Mouse (Mus musculus): ENCODE measurements at regions not wholly inside any gene's neighbourhood (a gene's known extent, or its start where the extent isn't known, plus 50 kb on each side); places are given as distances from the start of the nearest gene placed in this dataset.

DNA sequence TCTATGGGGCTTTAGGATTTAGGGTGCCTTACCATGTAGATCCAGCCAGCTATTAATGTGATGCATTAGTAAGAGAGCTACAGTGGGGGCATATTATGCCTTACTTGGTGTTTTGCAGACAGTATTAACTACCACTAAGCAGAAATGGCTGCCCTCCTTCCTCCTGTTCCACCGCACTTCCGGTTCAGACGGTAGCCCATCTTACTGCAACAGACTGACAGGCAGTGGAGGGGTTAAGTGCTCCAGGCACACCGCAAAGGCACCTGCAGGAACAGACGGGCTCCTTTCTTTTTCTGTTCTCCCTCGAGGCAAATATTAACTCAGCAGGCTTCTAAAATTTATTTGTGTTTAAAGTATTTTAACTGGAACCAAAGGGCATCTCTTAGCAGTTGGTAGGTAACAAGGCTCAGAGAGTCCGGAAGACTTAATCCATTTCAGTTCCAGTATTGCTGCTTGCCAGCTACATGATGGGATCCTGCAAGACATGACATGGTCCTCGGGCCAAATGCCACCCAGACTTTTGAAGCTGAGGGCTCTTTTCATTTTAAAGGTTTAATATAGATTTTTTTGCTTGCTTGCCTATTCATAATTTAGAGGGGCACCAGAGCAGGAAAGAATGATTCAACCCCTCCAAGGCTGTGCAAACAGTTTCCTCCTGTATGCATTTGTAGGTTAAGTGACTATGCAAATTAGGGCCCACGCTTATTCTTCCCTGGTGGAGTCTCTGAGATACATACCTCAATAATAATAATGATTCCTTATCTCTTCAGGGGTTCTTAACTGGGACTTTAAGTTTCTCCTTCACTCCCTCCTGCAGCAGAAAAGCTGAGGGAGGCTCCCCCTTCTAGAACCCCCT lies 177.7 kb downstream of the Emp1 start:
- WGBS = 40% methylated on average over 9 of the region's 9 CpGs
- DNase-seq (ENCODE audit: low spot score) = no peak
- Histone ChIP-seq H3K4me1 (ENCODE audit: control insufficient read depth, insufficient read depth, low read length) (peaks cover 6% of the 10 kb centered on the region; the same call in 1 of the 2 replicates), H3K4me2 (ENCODE audit: low read length) (no peak overlapping the region), H3K36me3 (ENCODE audit: control insufficient read depth, insufficient read depth, low read length) (no peaks in the 10 kb centered on the region), H3K4me3 (ENCODE audit: low read depth, low read length) (no peak overlapping the region), H3K9ac (ENCODE audit: low read length) (no peak overlapping the region), H3K27ac (ENCODE audit: low read depth, low read length) (no peak overlapping the region), H3K27me3 (replicated peaks; ENCODE audit: control insufficient read depth, insufficient read depth, low read length) (no peaks in the 10 kb centered on the region), H3K9me3 (replicated peaks; ENCODE audit: control insufficient read depth, low read length) (no peaks in the 10 kb centered on the region)
- ATAC-seq = peak; percentile 38; the same call in 1 of the 2 replicates

DNA sequence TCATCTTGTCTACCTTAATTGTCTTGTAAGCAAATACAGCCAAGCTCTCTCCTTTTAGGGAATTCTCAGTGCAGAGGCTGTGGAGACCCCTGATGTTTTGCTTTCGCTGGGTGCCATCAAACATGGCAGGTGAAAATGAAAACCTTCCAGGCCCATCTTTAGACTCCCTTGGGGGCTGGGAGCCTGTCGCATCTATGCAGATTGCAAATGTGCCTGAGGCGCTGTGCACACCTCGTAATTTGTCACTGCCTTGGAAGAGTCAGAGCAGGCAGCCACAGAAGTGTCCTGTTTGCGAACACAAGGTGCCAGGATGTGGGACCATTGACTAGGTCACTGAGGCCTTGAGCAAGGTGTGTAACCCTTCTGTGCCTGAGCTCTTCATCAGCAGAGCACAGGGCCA lies 179.2 kb downstream of the Emp1 start:
- Histone ChIP-seq H3K4me2 (ENCODE audit: low read length) (no peak overlapping the region), H3K27ac (ENCODE audit: low read depth, low read length) (no peak overlapping the region), H3K4me3 (ENCODE audit: low read depth, low read length) (no peak overlapping the region), H3K9me3 (replicated peaks; ENCODE audit: control insufficient read depth, low read length) (no peaks in the 10 kb centered on the region), H3K36me3 (ENCODE audit: control insufficient read depth, insufficient read depth, low read length) (no peaks in the 10 kb centered on the region), H3K4me1 (ENCODE audit: control insufficient read depth, insufficient read depth, low read length) (peaks cover 6% of the 10 kb centered on the region; the same call in 1 of the 2 replicates), H3K9ac (ENCODE audit: low read length) (no peak overlapping the region), H3K27me3 (replicated peaks; ENCODE audit: control insufficient read depth, insufficient read depth, low read length) (no peaks in the 10 kb centered on the region)
- ATAC-seq = no peak
- WGBS = 78% methylated on average over 5 of the region's 5 CpGs
- peak; percentile 27 for DNase-seq (ENCODE audit: low spot score)

DNA sequence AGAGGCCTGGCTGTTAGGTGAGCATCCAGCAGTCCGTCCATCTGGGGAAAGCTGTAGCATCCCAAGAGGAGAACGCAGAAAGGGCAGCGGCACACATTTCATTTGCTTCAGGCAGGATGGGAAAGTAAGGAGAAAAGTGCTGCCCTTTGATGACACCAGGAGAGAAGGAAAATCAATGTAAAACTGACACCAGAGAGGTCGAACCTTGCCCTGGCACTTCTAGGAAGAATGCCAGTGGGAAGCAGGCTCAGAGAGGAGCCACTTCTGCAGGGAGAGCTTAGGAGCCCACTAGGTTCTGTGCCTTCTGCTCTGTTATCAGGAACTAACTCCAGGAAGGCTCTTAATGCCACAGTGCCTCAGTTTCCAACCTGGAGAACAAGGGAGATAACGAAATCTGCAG lies 180.0 kb downstream of the Emp1 start:
- 64% methylated on average over 5 of the region's 5 CpGs for WGBS
- Histone ChIP-seq H3K27me3 (replicated peaks; ENCODE audit: control insufficient read depth, insufficient read depth, low read length) (no peaks in the 10 kb centered on the region), H3K9ac (ENCODE audit: low read length) (no peak overlapping the region), H3K4me2 (ENCODE audit: low read length) (no peak overlapping the region), H3K9me3 (replicated peaks; ENCODE audit: control insufficient read depth, low read length) (no peaks in the 10 kb centered on the region), H3K4me3 (ENCODE audit: low read depth, low read length) (no peak overlapping the region), H3K27ac (ENCODE audit: low read depth, low read length) (no peak overlapping the region), H3K4me1 (ENCODE audit: control insufficient read depth, insufficient read depth, low read length) (peaks cover 6% of the 10 kb centered on the region; the same call in 1 of the 2 replicates), H3K36me3 (ENCODE audit: control insufficient read depth, insufficient read depth, low read length) (no peaks in the 10 kb centered on the region)
- ATAC-seq = no peak
- DNase-seq (ENCODE audit: low spot score) = no peak

DNA sequence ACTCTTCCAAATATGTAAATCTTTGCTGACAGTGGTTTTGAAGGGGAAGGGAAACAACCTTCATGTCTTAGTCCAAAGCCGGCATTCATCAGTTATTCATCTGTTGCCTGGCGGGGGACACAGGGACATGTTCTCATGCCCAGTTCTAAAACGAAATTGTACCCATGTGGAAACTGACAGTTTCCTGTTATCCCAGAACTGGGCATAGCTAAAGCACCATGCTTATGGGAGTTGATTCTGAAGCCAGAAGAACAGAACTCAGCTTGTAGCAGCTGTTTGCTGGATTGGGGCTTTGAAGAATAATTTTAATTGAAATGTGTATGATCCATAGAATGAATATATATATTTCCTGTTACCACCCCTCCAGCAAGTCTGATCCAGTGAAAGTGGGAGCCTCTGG lies 181.0 kb downstream of the Emp1 start:
- 63% methylated on average over 3 of the region's 3 CpGs for WGBS
- Histone ChIP-seq H3K27me3 (replicated peaks; ENCODE audit: control insufficient read depth, insufficient read depth, low read length) (no peaks in the 10 kb centered on the region), H3K4me2 (ENCODE audit: low read length) (no peak overlapping the region), H3K4me1 (ENCODE audit: control insufficient read depth, insufficient read depth, low read length) (peaks cover 6% of the 10 kb centered on the region; the same call in 1 of the 2 replicates), H3K9me3 (replicated peaks; ENCODE audit: control insufficient read depth, low read length) (no peaks in the 10 kb centered on the region), H3K4me3 (ENCODE audit: low read depth, low read length) (no peak overlapping the region), H3K27ac (ENCODE audit: low read depth, low read length) (no peak overlapping the region), H3K9ac (ENCODE audit: low read length) (no peak overlapping the region), H3K36me3 (ENCODE audit: control insufficient read depth, insufficient read depth, low read length) (no peaks in the 10 kb centered on the region)
- ATAC-seq = no peak
- DNase-seq (ENCODE audit: low spot score) = no peak

DNA sequence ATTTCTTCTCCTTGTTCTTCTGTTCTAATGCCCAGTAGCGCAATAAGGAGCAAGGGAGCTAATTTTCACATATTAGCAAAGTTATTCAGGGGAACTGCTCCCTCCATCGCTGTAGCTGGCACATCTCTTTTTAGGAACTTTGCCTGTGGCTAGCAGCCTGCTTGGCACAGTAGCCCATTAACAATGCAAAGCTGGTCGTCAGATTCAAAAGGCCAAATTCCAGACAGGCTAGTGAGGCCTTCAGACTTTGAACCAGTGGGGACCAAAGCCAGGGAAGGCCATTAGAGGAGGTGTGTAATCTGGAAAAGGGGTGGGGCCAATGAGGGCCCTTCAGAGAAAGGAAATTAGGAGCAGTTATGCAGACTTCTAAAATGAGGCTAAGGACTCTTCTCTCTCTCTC lies 181.5 kb downstream of the Emp1 start:
- no peaks in the 10 kb centered on the region for H3K36me3 ChIP-seq (ENCODE audit: control insufficient read depth, insufficient read depth, low read length)
- H3K4me3 ChIP-seq (ENCODE audit: low read depth, low read length) = no peak overlapping the region
- no peak overlapping the region for H3K4me2 ChIP-seq (ENCODE audit: low read length)
- no peaks in the 10 kb centered on the region for H3K9me3 ChIP-seq (replicated peaks; ENCODE audit: control insufficient read depth, low read length)
- 11% methylated on average over 3 of the region's 3 CpGs for WGBS
- no peak overlapping the region for H3K27ac ChIP-seq (ENCODE audit: low read depth, low read length)
- H3K9ac ChIP-seq (ENCODE audit: low read length) = no peak overlapping the region
- ATAC-seq = peak; percentile 69
- peaks cover 6% of the 10 kb centered on the region; the same call in 1 of the 2 replicates for H3K4me1 ChIP-seq (ENCODE audit: control insufficient read depth, insufficient read depth, low read length)
- no peaks in the 10 kb centered on the region for H3K27me3 ChIP-seq (replicated peaks; ENCODE audit: control insufficient read depth, insufficient read depth, low read length)
- DNase-seq (ENCODE audit: low spot score) = peak; percentile 74

DNA sequence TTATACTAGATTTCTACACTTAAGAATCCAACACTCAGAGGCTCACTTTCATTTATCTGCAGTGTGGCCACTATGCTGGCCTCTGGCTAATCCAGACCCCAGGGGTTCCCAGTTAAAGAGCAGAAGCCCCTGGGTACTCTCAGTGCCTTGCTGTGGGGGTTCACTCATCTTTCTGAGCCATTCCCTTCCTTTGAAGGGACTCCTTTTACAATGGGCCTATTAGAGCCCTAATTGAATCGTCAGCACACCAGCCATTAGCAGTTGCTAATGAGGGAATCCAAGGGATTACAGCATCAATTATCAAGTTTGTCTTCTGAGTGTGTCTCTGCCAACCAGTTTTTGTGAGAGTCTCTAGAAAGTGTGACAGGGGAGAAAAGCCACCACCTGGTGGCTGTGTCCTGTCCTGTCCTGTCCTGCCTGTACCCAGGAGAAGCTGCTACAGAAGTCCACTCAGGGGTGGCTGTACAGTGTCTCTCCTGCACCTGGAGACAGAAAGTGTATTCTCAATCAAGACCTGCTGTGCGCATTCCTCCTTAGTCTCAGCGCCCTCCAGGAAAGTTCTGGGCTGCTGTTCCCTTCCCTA lies 188.1 kb downstream of the Emp1 start:
- ATAC-seq (peak; percentile 89), DNase-seq (ENCODE audit: low spot score) (peak; percentile 79)
- no peaks in the 10 kb centered on the region for H3K9me3 ChIP-seq (replicated peaks; ENCODE audit: control insufficient read depth, low read length)
- no peak overlapping the region for H3K9ac ChIP-seq (ENCODE audit: low read length)
- H3K4me1 ChIP-seq (ENCODE audit: control insufficient read depth, insufficient read depth, low read length) = peaks cover 9% of the 10 kb centered on the region
- H3K36me3 ChIP-seq (ENCODE audit: control insufficient read depth, insufficient read depth, low read length) = no peaks in the 10 kb centered on the region
- H3K27ac ChIP-seq (ENCODE audit: low read depth, low read length) = no peak overlapping the region
- no peak overlapping the region for H3K4me3 ChIP-seq (ENCODE audit: low read depth, low read length)
- WGBS = 24% methylated on average over 3 of the region's 3 CpGs
- H3K27me3 ChIP-seq (replicated peaks; ENCODE audit: control insufficient read depth, insufficient read depth, low read length) = no peaks in the 10 kb centered on the region
- H3K4me2 ChIP-seq (ENCODE audit: low read length) = no peak overlapping the region

DNA sequence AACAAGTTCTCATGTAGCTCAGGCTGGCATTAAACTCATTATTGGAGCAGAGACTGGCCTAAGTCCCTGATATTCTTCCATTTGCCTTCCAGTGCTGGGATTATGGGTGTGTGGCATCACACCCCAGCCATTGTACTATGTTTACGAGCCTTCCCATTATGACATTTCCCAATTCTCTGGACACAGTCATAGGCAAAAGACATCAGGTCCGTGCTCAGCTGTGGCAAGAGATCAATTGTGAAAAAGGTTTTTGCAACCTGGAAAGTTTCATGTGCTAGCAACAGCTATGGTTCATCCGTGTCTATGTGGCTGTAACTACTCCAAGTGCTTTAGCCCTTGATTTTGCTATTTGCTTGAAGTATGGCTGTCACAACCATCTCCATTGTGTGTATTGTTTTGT lies 190.1 kb downstream of the Emp1 start:
- Histone ChIP-seq H3K36me3 (ENCODE audit: control insufficient read depth, insufficient read depth, low read length) (no peaks in the 10 kb centered on the region), H3K9ac (ENCODE audit: low read length) (no peak overlapping the region), H3K9me3 (replicated peaks; ENCODE audit: control insufficient read depth, low read length) (no peaks in the 10 kb centered on the region), H3K4me1 (ENCODE audit: control insufficient read depth, insufficient read depth, low read length) (peaks cover 9% of the 10 kb centered on the region), H3K4me3 (ENCODE audit: low read depth, low read length) (no peak overlapping the region), H3K27ac (ENCODE audit: low read depth, low read length) (no peak overlapping the region), H3K4me2 (ENCODE audit: low read length) (no peak overlapping the region), H3K27me3 (replicated peaks; ENCODE audit: control insufficient read depth, insufficient read depth, low read length) (no peaks in the 10 kb centered on the region)
- 83% methylated on average over 3 of the region's 3 CpGs for WGBS
- DNase-seq (ENCODE audit: low spot score) = no peak
- ATAC-seq = no peak

DNA sequence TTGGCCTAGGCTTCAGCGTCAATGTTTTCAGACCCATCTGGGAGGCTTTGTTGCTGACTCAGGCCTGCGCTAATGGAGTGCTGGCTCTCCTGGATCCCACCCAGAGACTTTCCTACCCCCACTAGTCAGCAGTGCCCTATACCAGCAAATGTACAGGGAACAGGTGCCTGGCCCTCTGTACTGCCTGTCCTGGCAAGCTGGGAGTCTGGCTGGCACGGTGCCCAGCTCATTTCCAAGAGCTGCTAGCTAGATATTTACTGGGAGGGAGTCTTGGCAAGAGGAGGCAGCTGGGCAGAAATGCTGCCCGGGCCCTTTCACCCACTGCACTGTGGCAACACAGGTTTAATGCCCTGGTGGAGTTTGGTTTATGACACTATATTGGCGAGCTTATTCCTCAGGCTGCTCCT lies 197.2 kb downstream of the Emp1 start:
- Histone ChIP-seq H3K9ac (ENCODE audit: low read length) (no peak overlapping the region), H3K9me3 (replicated peaks; ENCODE audit: control insufficient read depth, low read length) (no peaks in the 10 kb centered on the region), H3K27me3 (replicated peaks; ENCODE audit: control insufficient read depth, insufficient read depth, low read length) (no peaks in the 10 kb centered on the region), H3K4me3 (ENCODE audit: low read depth, low read length) (no peak overlapping the region), H3K4me1 (ENCODE audit: control insufficient read depth, insufficient read depth, low read length) (peaks cover 17% of the 10 kb centered on the region; the same call in 1 of the 2 replicates), H3K4me2 (ENCODE audit: low read length) (no peak overlapping the region), H3K36me3 (ENCODE audit: control insufficient read depth, insufficient read depth, low read length) (no peaks in the 10 kb centered on the region), H3K27ac (ENCODE audit: low read depth, low read length) (peak overlapping the region; percentile 73; the same call in 1 of the 2 replicates)
- DNase-seq (ENCODE audit: low spot score) (peak; percentile 97), ATAC-seq (peak; percentile 98)
- 22% methylated on average over 5 of the region's 5 CpGs for WGBS

DNA sequence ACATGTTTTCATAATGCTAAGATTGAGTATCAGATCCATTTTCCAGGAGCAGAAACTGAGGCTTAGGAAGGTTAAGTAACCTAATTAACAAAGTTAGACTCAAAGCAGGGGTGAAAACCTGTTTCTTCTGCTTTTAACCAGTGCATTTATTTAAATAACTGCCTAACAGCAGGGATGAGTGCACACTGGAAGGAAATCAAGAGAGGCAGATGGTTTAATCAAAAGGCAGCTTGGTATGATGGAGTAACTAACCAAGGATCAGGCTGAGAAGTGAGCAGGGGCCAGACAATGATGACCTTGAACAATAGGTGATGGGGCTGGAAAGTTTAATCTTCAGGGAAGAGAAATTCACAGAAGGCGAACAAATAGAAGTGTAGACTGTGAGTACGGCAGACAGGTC lies 199.9 kb downstream of the Emp1 start:
- ATAC-seq (no peak), DNase-seq (ENCODE audit: low spot score) (peak; percentile 69)
- Histone ChIP-seq H3K36me3 (ENCODE audit: control insufficient read depth, insufficient read depth, low read length) (no peaks in the 10 kb centered on the region), H3K9ac (ENCODE audit: low read length) (no peak overlapping the region), H3K4me1 (ENCODE audit: control insufficient read depth, insufficient read depth, low read length) (peaks cover 17% of the 10 kb centered on the region; the same call in 1 of the 2 replicates), H3K4me2 (ENCODE audit: low read length) (no peak overlapping the region), H3K27ac (ENCODE audit: low read depth, low read length) (no peak overlapping the region), H3K4me3 (ENCODE audit: low read depth, low read length) (no peak overlapping the region), H3K27me3 (replicated peaks; ENCODE audit: control insufficient read depth, insufficient read depth, low read length) (no peaks in the 10 kb centered on the region), H3K9me3 (replicated peaks; ENCODE audit: control insufficient read depth, low read length) (no peaks in the 10 kb centered on the region)
- 70% methylated on average over 2 of the region's 2 CpGs for WGBS

Data from forebrain, embryonic 14.5 days (tissue).